Mouse (Mus musculus): Measurements from ENCODE around the gene Ccdc175.

DNA sequence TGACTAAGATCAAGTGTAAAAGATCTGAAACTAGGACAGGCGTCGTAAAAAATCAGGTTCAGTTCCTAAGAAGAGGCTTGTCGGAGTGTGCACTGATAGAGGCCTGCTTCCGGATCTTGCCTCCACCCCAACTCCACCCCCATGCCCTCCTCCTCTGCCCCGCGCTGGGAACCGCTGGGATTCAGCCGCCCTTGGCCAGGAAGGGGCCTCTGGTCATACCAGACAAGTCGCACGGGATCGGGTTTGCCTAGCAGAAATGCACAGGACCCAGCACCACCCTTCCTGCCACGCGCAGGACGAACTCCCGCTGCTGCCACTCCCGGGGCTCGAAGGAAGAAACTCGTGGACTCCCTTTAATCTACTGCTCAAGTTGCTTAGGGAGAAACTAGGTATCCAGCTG lies 102.5 kb downstream of the Ccdc175 start:
- TF ChIP-seq CTCF (IDR thresholded peaks at IDR 0.05; ENCODE audit: borderline replicate concordance, extremely low read depth, insufficient read depth, insufficient read length) (no peak), POLR2A (IDR thresholded peaks at IDR 0.05; ENCODE audit: borderline replicate concordance, extremely low read depth, insufficient read depth, insufficient read length, poor library complexity, severe bottlenecking) (no peak)
